Mouse (Mus musculus) adrenal gland, adult (tissue): ENCODE measurements around the gene Zfp990.
A peak's percentile ranks its signal among the peaks of the same experiment; 100 is the strongest.
"Not testable (repeated sequence)": the region's sequence is repeated elsewhere in the genome, so short reads cannot be mapped to it uniquely, and the experiment has no call there.

ENCODE experiments used
- DNase-seq, 2 experiments: peaks; one replicate each; pipeline ENCODE4 v3.0.0; 2022 to 2023; ENCODE audit warnings: low spot score in 1 of 2; ENCODE audit not compliant: inconsistent age in 2 of 2

The Zfp990 gene

DNA sequence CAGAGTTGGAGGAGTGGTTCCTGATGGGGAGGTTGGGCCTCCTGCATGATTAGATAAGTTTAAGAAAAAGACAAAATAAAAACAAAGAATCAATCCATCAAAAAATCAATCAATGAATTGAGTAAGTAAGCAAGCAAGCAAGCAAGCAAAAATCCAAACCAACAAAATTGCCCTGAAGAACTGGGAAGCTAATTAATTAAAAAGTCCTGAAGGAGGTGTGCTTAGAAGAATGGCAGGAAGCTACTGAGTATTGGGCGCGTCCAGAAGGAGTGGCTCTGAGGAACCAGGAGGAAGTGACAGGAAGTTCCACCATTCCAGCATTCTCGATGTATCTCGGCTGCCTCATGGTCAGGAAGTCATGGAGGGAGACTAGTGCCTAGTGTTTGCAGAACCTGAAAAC lies at the start of gene Zfp990:
Gene Zfp990 (plus strand): TSS at position 301 of the 400 bp plus-strand sequence.
- not testable (repeated sequence) for DNase-seq

- DNase-seq = not testable (repeated sequence)
Observed at GRCm38 (mm10) chr4:145463553-145464253, 46.9 kb upstream of the Zfp990 start.

GRCm38 (mm10) chr4:145478128-145478527 lies 32.4 kb upstream of the Zfp990 start:
- DNase-seq = no peak

DNA sequence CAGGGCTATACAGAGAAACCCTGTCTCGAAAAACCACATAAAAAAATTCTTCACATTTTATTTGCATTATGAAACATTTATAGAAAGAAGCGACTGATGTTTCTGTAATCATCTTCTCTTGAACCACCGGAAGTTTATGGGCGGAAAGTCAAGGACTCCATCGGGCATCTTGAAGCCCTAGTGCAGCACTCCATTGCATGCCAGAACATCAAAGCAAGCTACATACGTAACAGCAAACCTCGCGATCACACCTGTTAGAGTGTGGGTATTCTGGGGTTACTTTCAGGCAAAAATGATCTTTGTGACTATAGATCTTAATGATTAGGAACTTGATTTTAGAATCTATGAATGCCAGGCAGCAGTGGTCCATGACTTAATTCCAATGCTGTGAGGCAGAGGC lies 29.9 kb upstream of the Zfp990 start:
- DNase-seq = not testable (repeated sequence)

GRCm38 (mm10) chr4:145489396-145489795 lies 21.2 kb upstream of the Zfp990 start:
- DNase-seq = no peak

DNA sequence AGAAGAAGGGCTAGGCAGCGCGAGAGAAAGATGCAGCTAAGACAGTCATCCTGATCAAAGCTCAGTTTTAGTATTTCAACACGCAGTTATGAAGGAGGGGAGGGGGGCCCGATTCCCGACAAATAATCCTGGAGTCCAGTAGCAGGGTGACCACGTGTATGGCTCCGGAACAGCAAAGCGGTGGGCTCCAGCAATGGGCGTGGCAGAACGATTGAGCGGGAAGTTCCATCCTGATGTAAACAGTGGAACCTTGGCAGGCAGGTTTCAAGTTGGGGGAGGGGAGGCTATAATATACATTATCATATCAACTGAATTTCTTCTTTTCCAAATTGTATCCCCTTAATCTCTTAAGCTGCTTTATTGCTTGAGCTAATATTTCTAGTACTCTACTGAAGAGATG lies 18.4 kb upstream of the Zfp990 start:
- DNase-seq = no peak

DNA sequence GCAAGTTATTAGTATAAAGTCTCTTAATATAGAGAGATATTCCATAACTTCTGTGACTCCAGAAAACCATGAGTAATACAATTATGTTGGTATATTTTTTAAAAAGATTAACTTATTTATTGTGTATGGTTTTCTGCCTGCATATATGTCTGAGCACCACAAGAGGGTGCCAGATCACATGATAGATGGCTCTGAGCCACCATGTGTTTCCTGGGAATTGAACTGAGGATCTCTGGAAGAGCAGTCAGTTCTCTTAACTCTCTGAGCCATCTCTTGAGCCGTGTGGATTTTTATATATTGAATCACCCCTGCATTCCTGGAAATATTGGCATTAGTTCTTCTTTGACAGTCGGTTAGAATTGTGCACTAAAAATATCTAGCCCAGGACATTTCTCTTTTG lies 17.2 kb upstream of the Zfp990 start:
- not testable (repeated sequence) for DNase-seq

- DNase-seq = not testable (repeated sequence)
Observed at GRCm38 (mm10) chr4:145514637-145515036, 4.1 kb downstream of the Zfp990 start.

- not testable (repeated sequence) for DNase-seq
Observed at GRCm38 (mm10) chr4:145515776-145516565, 5.4 kb downstream of the Zfp990 start.

DNA sequence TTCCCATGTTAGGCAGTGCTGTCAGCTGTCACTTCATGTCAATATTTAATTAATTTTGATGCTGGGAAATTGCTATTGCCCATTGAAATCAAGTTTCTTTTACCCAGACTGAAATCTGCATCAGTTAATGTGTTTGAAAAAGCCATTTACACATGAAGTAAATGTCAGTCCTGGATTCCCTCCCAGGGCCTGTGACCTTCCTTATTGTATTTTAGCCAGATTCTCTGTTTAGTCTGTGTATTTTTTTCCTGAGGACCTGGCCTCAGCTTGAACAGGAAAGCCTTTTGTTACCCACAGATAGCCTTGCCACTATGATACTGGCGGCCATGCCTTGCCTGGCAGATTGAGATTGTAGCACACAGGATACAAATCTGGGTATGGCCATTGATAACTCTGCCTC lies 6.8 kb downstream of the Zfp990 start:
- not testable (repeated sequence) for DNase-seq

- DNase-seq = not testable (repeated sequence)
Observed at GRCm38 (mm10) chr4:145543861-145544260, 33.3 kb downstream of the Zfp990 start.

DNA sequence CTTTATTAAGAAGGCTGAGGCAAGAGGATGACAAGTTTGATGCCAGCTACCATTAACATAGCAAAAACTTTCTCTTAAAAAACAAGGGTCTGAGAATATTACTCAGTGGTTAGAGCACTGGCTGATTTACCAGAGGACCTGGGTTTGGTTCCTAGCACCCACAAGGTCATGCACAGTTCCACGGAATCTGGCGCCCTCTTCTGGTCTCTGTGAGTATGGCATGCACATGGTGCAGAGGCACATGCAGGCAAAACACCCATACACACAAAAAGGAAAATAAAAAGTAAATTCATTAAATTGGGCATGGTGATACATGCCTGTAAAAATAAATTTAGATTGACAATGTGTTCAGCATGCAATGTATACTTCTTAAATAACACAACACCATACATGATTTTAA lies 34.5 kb downstream of the Zfp990 start:
- DNase-seq = not testable (repeated sequence)

GRCm38 (mm10) chr4:145545734-145546349 lies 35.3 kb downstream of the Zfp990 start:
- not testable (repeated sequence) for DNase-seq

GRCm38 (mm10) chr4:145546477-145546876 lies 35.9 kb downstream of the Zfp990 start:
- DNase-seq = not testable (repeated sequence)

GRCm38 (mm10) chr4:145556680-145557079 lies 46.1 kb downstream of the Zfp990 start:
- no peak for DNase-seq

GRCm38 (mm10) chr4:145559505-145560099 lies 49.0 kb downstream of the Zfp990 start:
- DNase-seq = no peak

- no peak for DNase-seq
Observed at GRCm38 (mm10) chr4:145564111-145564821, 53.7 kb downstream of the Zfp990 start.

DNA sequence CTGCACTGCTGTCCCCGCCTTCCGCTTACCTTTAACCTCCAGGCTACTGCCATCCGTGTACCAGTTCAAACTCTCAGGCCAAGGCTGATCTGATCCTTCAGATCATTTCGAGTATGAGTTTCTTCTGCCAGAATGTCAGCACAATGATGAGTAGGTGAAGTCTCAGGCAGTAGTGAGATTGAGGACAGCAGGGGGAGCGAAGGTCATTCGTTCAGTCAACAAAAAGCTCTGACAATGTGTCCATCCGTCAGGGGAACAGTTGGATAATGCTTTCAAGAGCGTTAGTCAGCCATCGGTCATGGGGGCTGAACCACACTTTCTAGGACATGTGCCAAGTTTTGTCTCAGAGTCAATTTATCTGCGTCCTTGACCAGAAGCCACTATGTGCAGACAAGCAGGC lies 59.9 kb downstream of the Zfp990 start:
- DNase-seq = peak; percentile 39 to 82

GRCm38 (mm10) chr4:145576623-145577022 lies 66.1 kb downstream of the Zfp990 start:
- not testable (repeated sequence) for DNase-seq

DNA sequence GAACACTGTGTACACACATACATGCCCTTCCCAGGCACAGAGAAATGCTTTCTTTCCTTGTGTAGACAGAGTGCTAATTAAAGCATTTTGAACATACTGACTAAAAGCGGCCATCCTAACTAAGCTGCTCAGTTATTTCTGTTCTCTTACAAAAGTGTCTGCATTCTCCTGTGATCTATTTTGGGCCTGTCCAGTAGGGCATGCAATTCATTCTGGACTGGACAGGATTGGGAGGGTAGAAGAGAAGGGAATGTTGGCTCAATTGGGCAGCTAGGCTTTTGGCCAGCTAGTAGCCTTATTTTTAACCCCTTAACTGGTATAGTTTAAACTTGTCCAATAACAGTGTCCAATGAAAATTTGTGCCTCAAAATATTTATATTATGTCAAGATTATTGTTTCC lies 69.8 kb downstream of the Zfp990 start:
- not testable (repeated sequence) for DNase-seq

DNA sequence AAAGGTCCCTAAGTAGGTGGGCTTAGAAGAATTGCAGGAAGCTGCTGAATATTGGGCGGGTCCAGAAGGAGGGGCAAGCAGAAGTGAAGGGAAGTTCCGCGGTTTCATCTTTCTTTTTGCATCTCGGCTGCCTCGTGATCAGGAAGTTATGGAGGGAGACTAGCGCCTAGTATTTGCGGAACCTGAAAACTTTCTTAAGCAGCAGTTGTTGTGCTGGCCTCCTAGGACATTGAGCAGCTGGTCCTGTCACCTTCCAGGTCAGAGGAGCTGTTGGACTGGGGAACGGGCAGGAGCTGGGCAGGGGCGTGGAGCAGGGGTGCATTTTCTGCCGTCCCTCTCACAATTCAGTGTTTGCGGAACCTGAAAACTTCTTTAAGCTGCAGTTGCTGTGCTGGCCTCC lies 74.5 kb downstream of the Zfp990 start, which contains the start of gene Gm13212:
Gene Gm13212 (plus strand): TSS at position 89 of the 400 bp plus-strand sequence.
- peak in 1 of 2 experiments; percentile 63 for DNase-seq
